Mouse (Mus musculus): Measurements from ENCODE around the gene Eloa.

- TF ChIP-seq CTCF (conservative IDR thresholded peaks at IDR 0.05; ENCODE audit: low read length) (no peak), NANOG (IDR thresholded peaks at IDR 0.05; ENCODE audit: borderline replicate concordance, low read length) (no peak)
Measured at GRCm38 (mm10) chr4:135964426-135964825, 57.1 kb downstream of the Eloa start.

Data from E14TG2a.4 (cell line).